Mouse (Mus musculus) layer of hippocampus, adult 6 months (tissue): ENCODE data around the gene Bche. TPM values are rescaled to one million over a fixed set of nuclear protein-coding genes. Genes with fewer than 3 reads are reported as not detected.

Experiments
- long read RNA-seq, 2 experiments: library from polyadenylated mRNA; unstranded; transcript quantifications; one replicate each; pipeline ENCODE4 v2.0.0; 2019 to 2020
- polyA plus RNA-seq: library from polyadenylated mRNA; unstranded; fragments of <200 nt; fragmentation: Nextera tagmentation; gene quantifications from 2 replicates; pipeline ENCODE4 v1.2.3, GENCODE M21; 2021

Gene Bche
- polyA plus RNA-seq = 0.46 and 0.60 TPM in 2 replicates
- long read RNA-seq, experiment 1, partial matches to known transcripts = 1 of 3 reads
- long read RNA-seq, experiment 1, other reads (novel, unspliced or antisense) = 2 of 3 reads
- long read RNA-seq, experiment 2, full-length matches to known transcripts = 5 of 8 reads
- long read RNA-seq, experiment 2, partial matches to known transcripts = 1 of 8 reads
- long read RNA-seq, experiment 2, other reads (novel, unspliced or antisense) = 2 of 8 reads

GRCm38 (mm10) chr3:73708410-73708714, at the start of gene Bche:
Gene Bche (minus strand): TSS chr3:73708415.

